Mouse (Mus musculus) right cerebral cortex, adult 18-20 months (tissue): ENCODE measurements around the gene Nr0b2.
"Not testable (repeated sequence)": the region's sequence is repeated elsewhere in the genome, so short reads cannot be mapped to it uniquely, and the experiment has no call there.

Experiments
- DNase-seq: peaks from one replicate; pipeline ENCODE4 v3.0.0; 2022; ENCODE audit warnings: mixed read lengths

The Nr0b2 gene

DNA sequence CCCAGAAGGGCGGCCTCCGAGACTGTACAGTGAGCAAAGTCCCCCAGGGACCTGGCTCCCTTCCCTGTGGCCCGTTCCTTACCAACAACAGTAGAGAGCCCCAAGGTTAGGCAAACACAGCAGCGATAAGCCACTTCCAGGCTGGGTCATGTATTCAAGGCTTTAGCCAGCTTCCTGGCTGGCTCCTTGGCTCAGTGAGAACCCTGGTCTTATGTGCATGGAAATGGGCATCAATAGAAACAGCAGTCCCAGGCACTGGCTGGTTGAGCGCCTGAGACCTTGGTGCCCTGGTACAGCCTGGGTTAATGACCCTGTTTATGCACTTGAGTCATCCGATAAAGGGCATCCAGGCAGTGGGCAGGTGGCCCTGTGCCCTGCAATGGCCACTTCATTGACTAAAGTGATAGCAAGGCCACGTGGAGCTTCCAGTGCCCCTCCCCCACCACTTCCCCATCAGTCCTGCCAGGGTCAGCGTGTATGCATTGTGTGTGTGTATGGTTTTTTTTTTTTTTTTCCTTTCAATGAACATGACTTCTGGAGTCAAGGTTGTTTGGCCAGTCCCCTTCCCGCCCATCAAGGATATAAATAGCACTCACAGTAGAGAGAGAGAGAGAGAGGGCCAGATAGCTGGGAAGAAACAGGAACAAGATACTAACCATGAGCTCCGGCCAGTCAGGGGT is at the start of gene Nr0b2:
Gene Nr0b2, plus strand, starts transcription at position 609 of the 680 bp plus-strand sequence.
- no peak for DNase-seq

DNA sequence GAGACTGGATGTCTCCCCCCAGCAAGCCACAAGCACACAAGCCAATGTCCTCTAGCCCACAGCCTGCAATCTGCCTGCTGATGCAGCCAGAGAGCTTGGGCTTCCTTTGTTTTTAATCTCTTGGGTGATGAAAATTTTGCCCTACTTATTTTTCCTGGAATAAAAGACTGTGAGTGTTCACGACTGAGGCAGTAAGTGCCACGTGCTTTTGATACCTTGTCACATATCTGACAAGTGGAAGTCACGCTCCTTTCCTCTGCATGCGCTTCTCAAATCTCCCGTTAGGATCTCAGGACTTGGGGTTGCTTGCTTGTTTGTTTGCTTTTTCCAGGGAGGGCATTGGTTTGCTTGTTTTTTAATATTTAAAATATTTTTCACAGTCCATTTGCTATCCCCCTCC is 48.9 kb upstream of the Nr0b2 start:
- no peak for DNase-seq

DNA sequence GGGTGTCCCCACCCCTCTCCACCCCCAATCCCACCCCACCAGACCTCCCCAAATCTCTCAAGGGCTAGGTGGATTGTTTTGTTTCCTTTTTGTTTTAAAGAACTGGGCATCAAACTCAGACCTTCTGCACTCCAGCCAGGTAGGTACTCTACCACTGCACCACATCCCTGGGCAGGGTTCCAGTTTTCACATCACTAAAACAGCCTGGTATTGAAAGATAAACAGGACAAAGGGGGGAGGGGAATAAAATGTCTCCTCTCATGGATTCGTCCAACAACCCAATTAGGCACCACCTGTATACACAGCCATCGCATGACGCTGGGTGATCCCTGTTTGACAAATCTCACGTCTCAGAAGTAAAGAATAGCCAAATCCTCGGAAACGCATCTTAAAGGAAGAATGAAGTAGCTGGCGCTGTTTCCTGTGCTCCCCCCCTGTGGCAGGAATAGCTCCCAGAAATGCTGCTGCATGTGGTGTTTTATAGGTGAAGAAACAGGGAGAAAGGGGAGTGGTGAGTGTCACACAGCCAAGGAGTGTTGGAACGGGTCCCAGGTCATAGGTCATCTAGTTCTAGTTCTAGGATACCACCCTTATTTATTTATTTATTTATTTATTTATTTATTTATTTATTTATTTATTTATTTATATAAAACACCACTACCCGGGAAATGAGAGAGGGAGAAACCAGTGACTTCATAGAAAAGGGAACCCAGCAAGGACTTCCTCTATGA is 48.3 kb upstream of the Nr0b2 start:
- no peak for DNase-seq

DNA sequence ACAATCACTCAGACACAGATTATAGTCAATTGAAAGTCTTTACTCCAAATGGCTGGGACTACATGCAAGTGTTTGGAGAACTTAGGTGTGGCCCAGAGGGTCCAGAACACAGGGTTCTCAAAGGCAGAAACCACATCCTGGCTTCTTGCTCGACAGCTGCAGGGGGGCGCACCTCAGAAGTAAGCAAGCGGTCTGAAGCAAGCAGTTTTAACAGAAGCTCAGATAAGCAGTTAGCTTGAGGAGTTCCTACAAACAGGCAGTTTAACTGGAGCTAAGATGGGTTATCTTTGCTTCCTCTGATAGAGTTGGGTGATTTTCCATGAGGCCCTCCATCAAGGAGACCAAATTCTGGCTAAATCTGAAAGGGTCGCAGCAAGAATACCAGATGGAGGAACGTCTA is 46.6 kb upstream of the Nr0b2 start:
- DNase-seq = no peak

DNA sequence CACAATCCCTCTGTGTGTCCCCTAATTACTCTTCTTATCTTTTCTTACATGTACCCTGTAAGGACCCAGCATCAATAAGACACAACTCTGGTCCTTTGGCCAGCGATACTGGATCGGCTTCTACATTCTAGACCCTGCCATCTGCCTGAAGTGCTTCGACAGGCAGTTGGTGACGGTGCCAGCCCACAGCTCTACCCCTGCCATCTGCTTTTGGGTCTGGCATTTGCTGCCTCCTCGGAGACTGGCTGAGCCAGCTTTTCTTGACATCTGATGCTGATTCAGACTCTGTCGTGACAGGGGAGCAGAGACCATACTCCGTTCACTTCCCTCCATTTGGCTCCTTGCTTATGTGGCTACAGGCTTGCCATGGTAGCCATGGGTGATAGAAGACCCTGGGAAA is 44.2 kb upstream of the Nr0b2 start:
- peak; percentile 59 for DNase-seq

DNA sequence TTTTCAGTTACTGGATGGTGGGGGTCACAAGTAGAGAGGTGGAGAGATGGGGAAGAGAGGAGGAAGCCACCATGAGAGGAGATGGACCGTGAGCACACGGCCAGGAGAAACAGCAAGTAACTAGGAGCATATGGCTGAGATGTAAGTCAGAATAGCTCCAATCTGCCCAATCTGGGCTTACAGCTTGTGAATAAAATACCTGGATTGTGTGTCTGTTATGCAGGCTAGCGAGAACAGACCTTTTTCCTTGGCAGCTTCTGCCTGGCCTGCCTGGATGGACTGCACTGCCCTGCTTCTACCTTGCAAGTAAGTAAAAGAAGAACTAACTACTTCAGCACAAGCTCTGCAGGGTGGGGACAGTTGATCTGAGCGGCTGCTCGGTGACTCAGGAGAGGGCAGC is 42.1 kb upstream of the Nr0b2 start:
- no peak for DNase-seq

DNA sequence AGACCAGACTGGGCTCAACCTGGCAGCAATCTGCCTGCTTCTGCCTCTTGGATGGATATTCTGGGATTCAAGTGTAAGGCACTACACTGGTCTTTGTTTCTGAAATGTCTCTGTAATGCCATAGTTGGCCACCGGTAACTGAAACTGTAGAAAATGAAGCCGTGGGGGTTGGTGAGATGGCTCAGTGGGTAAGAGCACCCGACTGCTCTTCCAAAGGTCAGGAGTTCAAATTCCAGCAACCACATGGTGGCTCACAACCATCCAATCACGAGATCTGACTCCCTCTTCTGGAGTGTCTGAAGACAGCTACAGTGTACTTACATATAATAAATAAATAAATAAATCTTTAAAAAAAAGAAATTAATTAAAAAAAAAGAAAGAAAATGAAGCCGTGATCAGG is 40.7 kb upstream of the Nr0b2 start:
- DNase-seq = not testable (repeated sequence)

DNA sequence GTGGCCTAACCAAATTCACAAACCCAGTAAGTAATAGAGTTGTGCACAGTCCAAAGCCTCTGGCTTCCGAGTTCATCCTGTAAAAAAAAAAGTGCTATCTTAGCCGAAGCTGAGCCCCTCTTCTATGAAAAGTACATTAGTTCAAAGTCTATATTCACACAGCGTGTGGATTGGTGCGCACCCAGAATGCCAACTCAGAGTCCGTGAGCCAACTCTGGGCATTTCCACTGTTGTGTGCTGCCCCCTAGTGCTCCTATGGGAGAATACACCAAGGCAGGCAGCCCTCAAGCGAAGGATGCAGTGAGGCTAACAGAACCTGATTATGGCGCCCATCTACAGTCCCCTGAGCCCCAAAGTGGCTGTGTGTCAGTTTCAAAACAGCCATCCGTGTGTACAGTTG is 40.2 kb upstream of the Nr0b2 start:
- DNase-seq = peak; percentile 78

DNA sequence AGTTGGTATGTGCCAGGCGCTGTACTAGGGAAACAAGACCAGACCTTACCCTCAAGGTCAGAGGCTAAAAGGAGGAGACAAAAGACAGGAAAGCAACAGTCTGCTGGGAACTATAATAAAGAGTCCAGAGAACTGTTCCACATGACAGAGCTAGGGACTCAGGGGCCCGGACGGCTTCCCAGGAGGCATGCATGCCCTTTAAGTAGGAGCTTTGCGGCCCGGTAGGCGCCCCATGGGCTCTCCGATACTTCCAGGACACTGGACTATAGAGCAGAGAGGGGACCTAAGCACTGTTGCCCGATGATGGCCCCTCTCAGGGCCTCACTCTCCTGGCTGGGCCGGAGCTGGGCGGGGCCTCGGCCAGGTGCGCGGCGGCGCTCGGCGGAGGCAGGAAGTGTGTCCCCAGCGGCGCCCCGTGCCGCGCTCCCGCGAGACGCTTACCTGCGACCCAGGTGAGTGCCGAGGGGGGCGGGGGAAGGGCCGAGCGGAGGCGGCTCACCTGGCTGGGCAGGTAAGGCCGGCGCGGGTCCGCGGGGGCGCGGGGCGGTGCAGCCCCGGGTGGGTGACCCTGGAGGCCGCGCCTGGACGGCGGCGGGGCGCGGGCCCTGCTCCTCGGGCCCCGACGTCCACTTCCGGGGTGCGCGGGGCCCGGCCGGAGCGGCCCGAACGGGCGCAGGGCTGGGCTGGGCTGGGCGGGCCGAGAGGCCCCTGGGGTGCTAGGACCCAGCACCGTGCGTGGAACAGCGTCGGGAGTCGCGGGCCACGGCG is 34.4 kb upstream of the Nr0b2 start, which contains the start of gene Kdf1:
Gene Kdf1, plus strand, starts transcription at position 363 of the 768 bp plus-strand sequence.
- DNase-seq = no peak

DNA sequence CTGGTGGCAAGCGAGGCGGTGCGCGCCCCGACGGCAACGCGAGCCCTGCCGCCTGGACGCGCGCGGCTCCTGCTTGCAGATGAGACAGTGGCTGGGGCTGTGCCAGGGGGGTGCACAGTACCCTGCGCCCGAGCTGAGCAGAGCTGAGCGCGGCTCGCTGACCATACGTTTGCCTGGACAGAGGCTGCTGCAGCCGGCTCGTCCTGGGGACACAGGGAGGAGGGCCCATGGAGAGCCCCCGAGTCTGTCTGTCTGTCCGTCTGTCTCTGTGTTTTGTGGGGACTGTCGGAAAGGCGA is 33.9 kb upstream of the Nr0b2 start:
- DNase-seq = no peak

DNA sequence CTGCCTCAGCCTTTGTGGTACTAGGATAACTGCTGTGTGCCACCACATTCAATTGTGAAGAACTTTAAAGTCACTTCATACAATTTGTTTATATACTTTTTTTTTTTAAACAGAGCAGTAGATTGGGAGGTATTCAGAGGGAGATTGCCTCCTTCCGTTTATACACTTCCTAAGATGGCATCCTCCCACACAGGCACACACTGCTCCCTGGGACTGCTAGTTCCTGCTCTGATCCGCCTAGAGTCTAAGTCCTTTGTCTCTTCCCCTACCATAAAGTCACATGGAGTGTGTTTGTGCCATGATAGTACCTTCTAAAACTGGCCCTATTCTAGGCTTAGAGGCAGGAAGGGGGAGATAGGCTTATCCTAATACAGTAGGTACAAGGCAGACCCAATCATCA is 31.7 kb upstream of the Nr0b2 start:
- DNase-seq = peak; percentile 28

DNA sequence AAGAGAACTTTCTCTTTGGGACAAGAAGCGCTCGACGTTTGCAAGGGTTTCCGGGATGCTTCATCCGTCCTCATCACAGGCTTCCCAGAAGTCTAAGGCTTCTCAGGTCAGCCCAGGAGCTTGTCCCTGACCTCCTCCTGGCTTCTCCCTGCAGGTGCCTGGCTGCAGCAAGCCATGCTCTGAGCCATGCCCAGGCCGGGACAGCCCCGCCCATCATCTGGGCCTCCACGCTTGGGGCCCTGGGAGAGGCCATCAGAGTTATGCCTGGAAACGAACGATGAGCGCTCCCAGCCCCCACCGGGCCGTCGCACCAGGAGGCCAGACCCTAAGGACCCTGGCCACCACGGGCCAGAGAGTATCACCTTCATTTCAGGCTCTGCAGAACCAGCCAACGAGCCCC is 25.4 kb upstream of the Nr0b2 start:
- no peak for DNase-seq

DNA sequence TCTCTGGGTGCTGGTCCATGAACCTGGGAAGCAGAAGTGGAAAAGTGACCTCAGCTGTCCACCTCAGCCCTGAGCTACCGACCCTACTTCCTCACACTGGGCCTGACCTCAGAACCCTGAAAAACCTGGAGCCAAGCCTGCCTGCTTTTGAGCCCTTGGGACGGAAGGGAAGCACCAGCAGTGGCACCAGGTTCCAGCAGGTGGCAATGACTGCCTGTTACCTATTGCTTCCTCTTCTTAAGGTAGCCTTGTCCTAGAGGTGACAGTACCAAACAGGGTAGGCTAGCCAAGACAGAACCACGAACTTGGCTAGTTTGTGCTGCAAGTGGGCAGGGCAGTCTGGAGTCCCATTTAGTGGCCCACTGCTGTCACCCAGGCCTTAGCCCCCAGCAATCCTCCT is 20.4 kb upstream of the Nr0b2 start:
- DNase-seq = no peak

DNA sequence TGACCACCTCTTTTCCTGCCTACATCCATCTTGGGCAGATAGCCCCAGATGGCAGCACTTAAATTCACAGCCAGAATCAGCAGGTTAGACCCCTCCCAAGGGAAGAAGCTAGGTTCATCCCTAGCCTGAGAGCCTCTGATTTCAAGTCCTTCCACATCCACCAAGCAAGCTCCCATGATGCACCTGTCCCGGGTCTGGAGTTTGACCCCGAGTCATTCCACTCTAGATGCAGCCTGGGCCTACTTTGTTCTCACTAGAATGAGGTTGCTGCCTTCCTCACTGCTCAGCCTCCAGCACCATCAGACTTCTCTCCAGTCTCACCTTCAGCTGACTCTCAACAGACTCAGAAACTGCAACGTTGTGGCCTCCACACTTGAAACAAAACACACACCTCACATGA is 17.1 kb upstream of the Nr0b2 start:
- DNase-seq = no peak

DNA sequence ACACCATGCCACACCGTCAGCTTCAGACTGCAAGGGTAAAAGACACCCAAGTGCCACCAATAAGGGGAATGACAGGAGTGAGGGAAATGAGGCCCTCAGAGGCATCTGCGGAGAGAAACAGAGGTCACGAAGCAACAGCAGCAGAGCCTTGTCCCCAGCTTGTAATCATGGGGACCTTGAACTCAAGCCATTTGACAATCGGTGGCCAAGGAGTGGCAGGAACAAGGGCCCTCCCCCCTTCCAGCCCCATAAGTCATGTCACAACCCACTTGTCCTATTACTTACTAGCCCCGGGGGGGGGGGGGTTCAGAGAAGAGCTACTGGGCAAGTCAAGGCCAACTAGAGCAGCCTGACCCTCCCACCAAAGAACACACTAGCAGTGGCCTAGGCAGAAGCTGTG is 16.5 kb upstream of the Nr0b2 start:
- no peak for DNase-seq

DNA sequence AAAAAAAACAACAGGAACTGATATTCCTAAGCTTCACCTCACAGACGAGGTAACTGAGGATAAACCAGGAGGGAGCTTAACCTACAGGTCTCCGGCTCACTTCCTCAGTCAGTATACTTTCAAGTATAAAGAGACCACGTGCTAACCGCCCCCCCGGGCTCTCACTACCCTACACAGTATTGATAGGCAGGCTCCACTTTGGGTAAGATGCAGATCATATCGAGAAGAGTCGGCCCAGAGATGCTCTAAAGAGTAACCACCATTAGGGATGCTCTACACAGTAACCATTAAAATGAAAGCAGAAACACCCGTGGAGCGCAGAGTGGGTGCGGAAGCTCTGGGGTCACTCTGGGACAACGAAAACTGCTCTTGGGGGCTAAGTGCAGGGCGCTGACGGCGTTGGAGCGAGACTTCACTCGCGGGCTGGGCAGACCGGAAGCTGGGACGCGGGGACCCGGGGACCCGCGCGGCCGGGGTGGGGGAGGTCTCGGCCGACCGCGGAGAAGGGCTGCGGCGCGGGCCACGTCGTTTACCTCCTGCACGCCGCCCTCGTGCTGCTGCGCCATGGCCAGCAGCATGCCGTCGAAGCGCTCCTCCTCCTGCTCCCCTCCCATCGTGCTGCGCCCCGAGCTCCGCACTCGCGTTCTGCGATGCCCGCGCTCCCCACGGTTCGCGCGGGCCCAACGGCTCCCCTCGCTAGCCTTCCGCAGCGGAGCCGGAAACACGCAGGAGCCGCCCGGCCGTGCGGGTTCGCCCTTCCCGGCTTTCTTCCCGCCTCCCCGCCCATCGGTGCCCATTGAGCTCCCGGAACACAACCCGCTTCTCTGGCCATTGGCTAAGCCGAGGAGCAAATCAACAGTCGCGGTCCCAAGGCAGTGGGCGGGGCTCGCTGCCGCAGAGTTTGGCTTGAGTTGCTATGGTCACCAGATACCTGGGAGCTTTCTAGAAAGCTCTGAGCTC is 7.6 kb upstream of the Nr0b2 start, which contains the start of gene Nudc:
Gene Nudc, minus strand, starts transcription at position 725 of the 960 bp plus-strand sequence.
- peak; percentile 98 for DNase-seq

DNA sequence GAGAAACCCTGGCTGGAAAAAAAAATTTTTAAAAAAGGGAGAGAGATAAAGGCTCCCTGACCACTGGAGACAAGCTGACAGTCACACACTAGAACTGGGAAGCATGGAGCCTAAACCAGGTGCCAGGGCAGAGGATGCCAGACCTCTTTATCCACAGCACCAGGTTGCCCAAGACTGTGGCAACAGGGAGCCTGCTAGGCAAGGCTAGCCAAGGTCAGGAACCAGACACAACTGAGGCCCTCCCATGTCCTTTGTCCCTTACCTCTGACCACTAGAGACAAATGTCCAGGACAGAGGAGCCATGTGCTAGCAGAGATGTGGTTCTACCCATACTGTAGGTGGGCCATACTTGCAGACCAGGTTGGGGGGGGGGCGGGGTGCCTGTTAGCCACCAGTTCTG is 1.1 kb upstream of the Nr0b2 start:
- DNase-seq = no peak

DNA sequence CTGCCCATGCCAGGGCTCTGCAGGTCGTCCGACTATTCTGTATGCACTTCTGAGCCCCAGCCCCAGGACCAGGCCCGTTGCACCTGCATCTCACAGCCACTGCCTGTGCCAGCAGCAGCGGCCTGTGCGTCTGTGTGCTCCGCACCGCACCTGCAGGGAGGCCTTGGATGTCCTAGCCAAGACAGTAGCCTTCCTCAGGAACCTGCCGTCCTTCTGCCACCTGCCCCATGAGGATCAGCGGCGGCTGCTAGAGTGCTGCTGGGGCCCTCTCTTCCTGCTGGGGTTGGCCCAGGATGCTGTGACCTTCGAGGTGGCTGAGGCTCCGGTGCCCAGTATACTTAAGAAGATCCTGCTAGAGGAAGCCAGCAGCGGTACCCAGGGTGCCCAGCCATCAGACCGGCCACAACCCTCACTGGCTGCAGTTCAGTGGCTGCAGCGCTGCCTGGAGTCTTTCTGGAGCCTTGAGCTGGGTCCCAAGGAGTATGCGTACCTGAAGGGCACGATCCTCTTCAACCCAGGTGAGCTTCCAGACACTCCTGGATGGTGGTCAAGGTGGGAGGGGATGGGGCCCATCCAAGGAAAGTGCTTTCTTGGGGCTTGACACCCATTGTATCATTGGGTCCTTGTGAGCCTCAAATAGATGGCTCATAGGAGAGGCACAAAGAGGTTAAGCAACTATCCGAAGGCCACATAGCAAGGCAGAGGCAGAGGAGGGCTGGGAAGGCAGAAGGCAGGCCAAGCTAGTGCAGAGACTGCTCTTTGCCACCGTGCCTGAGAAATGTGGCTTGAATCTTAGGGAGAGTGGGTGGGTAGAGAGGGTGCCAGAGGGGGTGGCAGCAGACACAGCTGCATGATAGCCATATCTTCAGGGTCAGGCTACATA is 513 bp downstream of the Nr0b2 start:
- no peak for DNase-seq

DNA sequence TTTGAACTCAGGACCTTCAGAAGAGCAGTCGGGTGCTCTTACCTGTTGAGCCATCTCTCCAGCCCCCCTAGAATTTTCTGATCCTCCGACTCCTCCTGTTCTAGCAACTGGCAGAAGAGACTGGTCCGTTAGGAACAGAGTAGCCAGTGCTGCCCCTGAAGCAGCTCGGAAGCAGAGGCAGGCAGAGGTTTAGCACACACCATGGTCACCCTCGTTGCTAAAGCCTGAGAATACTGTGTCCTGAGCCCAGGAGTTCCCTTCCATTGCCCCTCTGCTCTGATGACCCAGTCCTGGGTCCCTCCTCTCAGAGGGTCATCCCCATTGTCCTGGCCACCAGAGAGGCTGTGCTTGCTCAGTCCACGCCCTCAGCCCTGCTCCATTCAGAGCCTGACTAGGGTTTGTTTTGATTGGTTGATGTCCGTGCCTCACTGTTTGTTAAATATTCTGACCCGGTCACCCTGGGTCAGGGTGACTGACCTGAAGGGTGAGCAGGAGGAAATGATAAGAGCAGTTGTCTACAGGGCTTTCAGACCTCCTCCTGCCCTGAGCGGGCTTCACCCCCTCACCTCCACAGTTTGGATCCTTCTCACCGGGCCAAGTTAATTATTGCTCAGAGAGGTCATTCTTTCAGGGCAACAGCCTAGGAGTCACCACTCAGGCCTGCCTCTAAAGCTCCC is 4.0 kb downstream of the Nr0b2 start:
- no peak for DNase-seq

DNA sequence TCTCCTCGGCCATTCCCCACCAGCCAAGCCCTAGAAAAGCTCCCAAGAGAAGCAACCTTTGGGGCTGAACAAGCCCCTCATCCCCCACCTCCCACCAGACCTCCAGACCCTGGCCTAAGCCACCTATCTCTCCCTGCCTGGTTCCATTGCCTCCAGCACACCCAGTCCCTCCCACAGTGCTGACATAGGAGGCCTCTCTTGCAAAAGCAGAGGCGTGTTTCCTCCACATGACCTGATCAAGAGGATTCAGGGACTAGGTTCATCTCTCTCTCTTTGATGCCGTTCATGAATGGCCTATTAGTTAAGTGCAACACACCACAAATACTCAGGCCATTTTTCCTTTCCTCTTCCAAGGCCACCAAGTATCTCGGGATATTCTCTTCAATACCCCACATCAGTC is 6.7 kb downstream of the Nr0b2 start:
- DNase-seq = no peak

DNA sequence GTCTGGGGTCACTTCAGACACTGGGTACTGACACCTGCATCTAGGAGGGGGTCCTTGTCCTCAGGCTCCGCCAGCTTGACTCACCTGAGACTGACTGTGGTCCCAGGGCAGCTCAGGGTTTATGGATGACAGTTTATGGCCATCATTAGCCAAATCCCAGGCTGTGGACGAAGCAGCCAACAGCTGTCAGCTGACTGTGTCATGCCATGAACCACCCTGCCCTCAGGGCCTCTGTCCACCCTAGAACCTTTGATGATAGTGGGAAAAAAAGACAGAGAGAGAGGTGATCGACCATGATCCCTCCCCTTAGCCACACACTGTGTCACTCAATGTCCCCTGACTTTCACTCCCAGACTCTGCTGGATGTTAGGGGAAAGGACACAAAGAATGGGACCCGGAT is 8.4 kb downstream of the Nr0b2 start:
- DNase-seq = no peak
